ENCODE assay signal across 11 mouse cellular contexts in genomic region chr19:41615606-41616224, GRCm38 (mm10). TPM values are rescaled to one million over a fixed set of nuclear protein-coding genes. Genes with fewer than 3 reads are reported as not detected.
A peak's percentile ranks its signal among the peaks of the same experiment; 100 is the strongest.
DNase-seq lines count a peak whose midpoint lies in the region; ATAC-seq lines count a peak whose summit lies in the region.
"Had no signal": no experiment of that assay in that cellular context is flagged by ENCODE, and none has a peak within 500 bp of the region (broad histone marks: within the 10 kb centered on the region; RNA-seq: fewer than 3 reads in every experiment).

No protein-coding gene starts in this region.

- ATAC-seq in kidney, embryonic 15.5 days (replicated peaks; ENCODE audit: low FRiP score) = 0 out of 2 replicates have a peak, but pooled peaks have one; percentile 27
- 0 out of 2 replicates have a peak, but pooled peaks have one; percentile 8 for ATAC-seq in hindbrain, embryonic 14.5 days (ENCODE audit: low FRiP score)
- ATAC-seq in neural tube, embryonic 13.5 days (ENCODE audit: low read depth) = no peak
- ATAC-seq: lung, postnatal 0 days had no signal

- H3K36me3 ChIP-seq in kidney, embryonic 15.5 days = no peaks in the 10 kb centered on the region
- H3K36me3 ChIP-seq in hindbrain, embryonic 14.5 days (replicated peaks; ENCODE audit: control insufficient read depth, insufficient read depth) = 0 out of 2 replicates have a peak, but pooled peaks cover 3% of the 10 kb centered on the region
- peaks cover 9% of the 10 kb centered on the region; the same call in 1 of the 2 replicates for H3K36me3 ChIP-seq in neural tube, embryonic 13.5 days
- H3K36me3 ChIP-seq: heart, embryonic 12.5 days had no signal

- H3K4me3 ChIP-seq in kidney, embryonic 15.5 days (replicated peaks) = no peak overlapping the region
- H3K4me3 ChIP-seq in hindbrain, embryonic 14.5 days (replicated peaks; ENCODE audit: low read length) = no peak overlapping the region
- H3K4me3 ChIP-seq in neural tube, embryonic 13.5 days = no peak overlapping the region
- H3K4me3 ChIP-seq: heart, embryonic 12.5 days had no signal

- no peak for DNase-seq in kidney, postnatal 4 days
- peak; percentile 80 for DNase-seq in embryo, embryonic 10 days (ENCODE audit: low spot score)
- DNase-seq in hindbrain, embryonic 14.5 days (ENCODE audit: low spot score) = no peak
- DNase-seq in cerebellum, adult 8-10 months = no peak
- DNase-seq in kidney, postnatal 25 days = no peak
- no peak for DNase-seq in left cerebral cortex, adult 8-10 months (ENCODE audit: low spot score in 2 of 2)
- DNase-seq: layer of hippocampus, adult 9-11 months had no signal

- peaks cover 28% of the 10 kb centered on the region for H3K27me3 ChIP-seq in kidney, embryonic 15.5 days
- no peaks in the 10 kb centered on the region for H3K27me3 ChIP-seq in hindbrain, embryonic 14.5 days (ENCODE audit: control insufficient read depth, insufficient read depth, low read length)
- no peaks in the 10 kb centered on the region; the same call in 1 of the 2 replicates for H3K27me3 ChIP-seq in neural tube, embryonic 13.5 days

- H3K9ac ChIP-seq in kidney, embryonic 15.5 days = no peak overlapping the region
- H3K9ac ChIP-seq in hindbrain, embryonic 14.5 days = no peak overlapping the region
- no peak overlapping the region for H3K9ac ChIP-seq in neural tube, embryonic 13.5 days
- H3K9ac ChIP-seq: heart, embryonic 12.5 days had no signal

- no peak overlapping the region for H3K27ac ChIP-seq in kidney, embryonic 15.5 days
- H3K27ac ChIP-seq in hindbrain, embryonic 14.5 days = peak overlapping the region; percentile 27; the same call in 1 of the 2 replicates
- H3K27ac ChIP-seq in neural tube, embryonic 13.5 days (replicated peaks) = 0 out of 2 replicates have a peak overlapping the region, but pooled peaks have one; percentile 18

- 47% methylated on average over 11 of the region's 11 CpGs for WGBS in kidney, embryonic 15.5 days
- 47% methylated on average over 11 of the region's 11 CpGs for WGBS in hindbrain, embryonic 14.5 days
- WGBS in neural tube, embryonic 13.5 days = 57% methylated on average over 11 of the region's 11 CpGs

- H3K9me3 ChIP-seq in kidney, embryonic 15.5 days (replicated peaks) = no peaks in the 10 kb centered on the region; the same call in 1 of the 2 replicates
- no peaks in the 10 kb centered on the region for H3K9me3 ChIP-seq in hindbrain, embryonic 14.5 days (ENCODE audit: control insufficient read depth, low read length)
- no peaks in the 10 kb centered on the region for H3K9me3 ChIP-seq in neural tube, embryonic 13.5 days

- peaks cover 21% of the 10 kb centered on the region; the same call in 1 of the 2 replicates for H3K4me1 ChIP-seq in kidney, embryonic 15.5 days
- H3K4me1 ChIP-seq in hindbrain, embryonic 14.5 days (replicated peaks; ENCODE audit: control insufficient read depth, insufficient read depth, low read length) = peaks cover 49% of the 10 kb centered on the region
- peaks cover 72% of the 10 kb centered on the region for H3K4me1 ChIP-seq in neural tube, embryonic 13.5 days (replicated peaks)

- H3K4me2 ChIP-seq in kidney, embryonic 15.5 days = no peak overlapping the region
- no peak overlapping the region for H3K4me2 ChIP-seq in hindbrain, embryonic 14.5 days (replicated peaks)
- H3K4me2 ChIP-seq in neural tube, embryonic 13.5 days = no peak overlapping the region
- H3K4me2 ChIP-seq: heart, embryonic 12.5 days had no signal

RNA-seq across cellular contexts. Expression of gene Gm340, which starts 33.5 kb away (rescaled TPM):
- 1.9 and 2.8 TPM in 2 replicates for polyA plus RNA-seq in kidney, embryonic 15.5 days (2015; fragmentation: Nextera tagmentation; extraction: Ambion mirVana)
- polyA plus RNA-seq in hindbrain, embryonic 14.5 days (2014; fragmentation: Nextera tagmentation; extraction: Ambion mirVana) = 3.1 and 3.2 TPM in 2 replicates
- 1.8 and 2.4 TPM in 2 replicates for polyA plus RNA-seq in neural tube, embryonic 13.5 days (2015; fragmentation: Nextera tagmentation; extraction: Ambion mirVana)
- 10 to 100 TPM; 13.5 to 15.5 (median 14.8) TPM for total RNA-seq in left cerebral cortex, adult 8-10 months (2022)
